In genomic region chr10:41859820-41860219, GRCm38 (mm10) we compare ENCODE assay signal across 15 mouse cellular contexts.
"Had no signal": no experiment of that assay in that cellular context is flagged by ENCODE, and none has a peak within 500 bp of the region (broad histone marks: within the 10 kb centered on the region; RNA-seq: fewer than 3 reads in every experiment).

No protein-coding gene starts in this region.

- H3K27me3 ChIP-seq: midbrain, embryonic 12.5 days; neural tube, embryonic 12.5 days; stomach, embryonic 15.5 days had no signal

- H3K36me3 ChIP-seq: midbrain, embryonic 10.5 days; midbrain, embryonic 12.5 days; neural tube, embryonic 12.5 days; stomach, embryonic 15.5 days had no signal

- DNase-seq: lung, adult 18-20 months; lung, embryonic 14.5 days; lung, postnatal 10 days; lung, postnatal 4 days; midbrain, embryonic 14.5 days; right cerebral cortex, postnatal 14 days; thymus, adult 2 months; thymus, postnatal 25 days; thymus, postnatal 4 days had no signal

- H3K9me3 ChIP-seq: midbrain, embryonic 10.5 days; midbrain, embryonic 12.5 days; neural tube, embryonic 12.5 days; stomach, embryonic 15.5 days had no signal

- H3K4me3 ChIP-seq: midbrain, embryonic 10.5 days; midbrain, embryonic 12.5 days; neural tube, embryonic 12.5 days; stomach, embryonic 15.5 days had no signal

- H3K9ac ChIP-seq: lung, embryonic 14.5 days; midbrain, embryonic 12.5 days; neural tube, embryonic 12.5 days; stomach, embryonic 15.5 days had no signal

- ATAC-seq: midbrain, embryonic 16.5 days had no signal

- H3K4me2 ChIP-seq: lung, embryonic 14.5 days; midbrain, embryonic 12.5 days; neural tube, embryonic 12.5 days; stomach, embryonic 15.5 days had no signal

- H3K27ac ChIP-seq: midbrain, embryonic 10.5 days; midbrain, embryonic 12.5 days; neural tube, embryonic 12.5 days; stomach, embryonic 15.5 days; stomach, postnatal 0 days had no signal

- H3K4me1 ChIP-seq: midbrain, embryonic 10.5 days; midbrain, embryonic 12.5 days; neural tube, embryonic 12.5 days; stomach, embryonic 15.5 days had no signal
